Mouse (Mus musculus) retina, embryonic 14.5 days (tissue): ENCODE measurements at regions not wholly inside any gene's neighbourhood (a gene's known extent, or its start where the extent isn't known, plus 50 kb on each side); places are given as distances from the start of the nearest gene placed in this dataset.

ENCODE experiments used
- DNase-seq: peaks from one replicate; pipeline ENCODE4 v3.0.0-alpha.2; 2015; ENCODE audit warnings: low spot score

DNA sequence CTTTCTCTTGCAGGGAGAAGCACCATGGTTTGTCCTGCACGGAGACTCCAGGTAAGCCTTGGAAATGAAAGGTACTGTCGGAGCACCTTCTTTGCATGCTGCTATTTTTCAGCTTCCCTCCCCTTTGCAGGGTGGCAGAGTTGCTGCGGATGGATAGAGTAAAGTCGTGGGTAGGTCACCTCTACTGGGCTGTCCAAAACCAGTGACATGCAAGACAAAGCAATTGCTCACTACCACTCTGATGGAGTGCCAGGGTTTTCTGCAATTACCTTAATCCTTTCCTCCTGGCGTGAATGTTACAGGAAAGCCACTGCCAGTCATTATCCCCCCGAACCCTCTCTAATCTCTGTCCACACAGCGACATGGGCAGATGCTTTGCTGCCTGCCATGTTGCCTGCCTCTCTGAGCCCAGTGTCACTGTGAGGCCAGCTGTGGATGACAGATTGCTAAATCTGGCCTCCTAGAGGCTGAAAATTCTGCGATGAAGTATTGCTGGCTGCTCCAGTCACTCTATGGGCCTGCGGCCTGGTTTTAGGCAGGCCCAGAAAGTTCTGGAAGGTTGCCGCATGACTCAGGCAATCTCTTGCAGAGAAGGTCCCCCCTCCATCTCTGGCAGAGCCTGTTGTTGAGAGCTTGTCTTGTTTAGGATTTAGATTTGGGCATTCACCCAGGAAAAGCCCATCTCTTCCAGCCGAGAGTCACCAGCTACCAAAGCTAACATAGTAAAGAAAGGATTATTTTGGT lies 54.1 kb upstream of the Sod3 start:
- DNase-seq = no peak

DNA sequence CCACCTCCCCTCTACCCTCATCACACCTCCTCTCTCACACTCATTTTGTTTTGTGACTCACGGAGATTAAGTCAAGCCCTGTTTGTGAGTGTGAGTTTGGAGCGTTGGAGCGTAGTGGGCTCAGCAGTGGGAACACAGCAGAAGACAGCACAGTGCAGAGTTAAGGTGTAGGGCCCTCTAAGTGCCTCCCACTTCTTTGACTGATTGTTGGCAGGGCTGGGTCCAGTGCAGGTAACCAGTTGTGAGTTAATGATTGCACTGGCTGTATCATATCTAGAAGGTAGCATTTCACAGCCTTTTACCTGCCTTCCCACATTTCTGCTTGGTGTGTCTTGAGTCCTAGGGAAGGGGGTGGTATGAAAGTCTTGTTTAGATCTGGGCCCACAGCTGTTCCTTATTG lies 67.3 kb upstream of the Sod3 start:
- DNase-seq = no peak

DNA sequence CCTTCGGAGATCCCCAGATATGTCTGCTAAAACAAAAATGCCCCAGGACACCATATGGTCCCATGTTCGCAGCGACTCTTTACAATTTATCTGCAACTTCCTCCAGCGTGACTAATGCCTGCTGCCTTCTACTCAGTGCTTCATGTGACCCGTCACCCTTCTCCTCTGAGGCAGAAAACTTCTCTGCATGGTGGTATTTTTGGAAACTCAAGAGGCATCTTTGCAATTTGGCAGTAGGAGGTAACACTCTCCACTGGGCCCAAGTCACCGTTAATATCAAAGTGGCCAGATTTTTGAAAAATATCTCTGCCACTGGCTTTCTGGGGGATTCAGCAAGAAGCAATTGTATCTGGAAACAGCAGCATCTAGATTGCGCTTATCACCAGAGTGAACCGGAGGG lies 69.1 kb upstream of the Sod3 start:
- no peak for DNase-seq

DNA sequence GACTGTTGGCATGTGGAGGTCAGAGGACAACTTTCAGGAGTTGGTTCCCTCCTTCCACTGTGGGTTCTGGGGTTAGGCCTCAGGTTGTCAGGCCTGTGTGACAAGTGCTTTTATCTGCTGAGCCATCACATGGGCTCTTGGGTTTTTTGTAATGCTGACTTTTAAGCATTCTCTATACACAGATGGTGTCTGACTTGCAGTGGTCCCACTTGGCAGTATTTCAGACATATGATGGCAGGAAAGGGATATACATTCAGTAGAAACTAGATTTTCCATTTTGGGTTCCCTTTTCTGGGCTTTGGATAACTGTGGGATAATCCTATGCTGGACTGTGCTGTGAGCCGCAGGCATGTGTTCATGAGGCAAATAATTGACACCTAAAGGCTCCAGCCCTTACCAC lies 75.3 kb upstream of the Sod3 start:
- no peak for DNase-seq

DNA sequence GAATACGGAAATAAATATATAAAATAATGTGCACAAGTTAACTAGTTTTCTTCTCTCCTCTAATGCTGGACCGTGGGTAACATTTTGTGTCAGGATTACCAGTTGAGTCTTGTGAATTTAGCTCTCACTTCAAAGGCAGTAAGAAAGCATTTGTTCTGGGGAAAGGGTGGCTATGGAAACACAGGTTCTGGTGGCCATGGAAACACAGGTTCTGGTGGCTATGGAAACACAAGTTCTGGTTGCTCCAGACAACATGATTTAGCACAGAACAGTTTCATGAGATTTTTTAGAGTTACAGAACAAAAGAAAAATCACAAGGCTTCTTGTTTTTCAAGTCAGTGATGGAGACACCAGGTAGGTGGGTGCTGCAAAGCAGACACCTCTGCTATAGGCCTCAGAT lies 82.7 kb upstream of the Sod3 start:
- no peak for DNase-seq

DNA sequence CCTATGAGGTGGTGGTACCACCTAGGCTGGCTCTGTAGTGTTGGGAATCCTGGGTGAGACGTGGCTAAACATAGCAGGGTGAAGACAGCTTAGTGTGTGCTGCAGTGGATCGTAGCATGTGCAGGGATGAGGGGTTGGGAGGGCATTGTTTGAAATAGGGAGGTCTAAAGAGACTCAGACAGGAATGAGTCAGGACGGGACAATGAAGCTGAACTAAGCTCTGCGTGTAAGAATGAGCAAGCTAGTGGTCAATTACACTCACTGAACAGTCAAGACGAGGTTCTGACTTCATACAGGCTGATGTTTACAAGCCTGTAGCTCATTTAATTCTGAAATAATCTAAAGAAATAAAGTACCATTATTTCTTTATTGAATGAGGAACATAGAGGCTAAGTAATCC lies 85.5 kb upstream of the Sod3 start:
- no peak for DNase-seq

DNA sequence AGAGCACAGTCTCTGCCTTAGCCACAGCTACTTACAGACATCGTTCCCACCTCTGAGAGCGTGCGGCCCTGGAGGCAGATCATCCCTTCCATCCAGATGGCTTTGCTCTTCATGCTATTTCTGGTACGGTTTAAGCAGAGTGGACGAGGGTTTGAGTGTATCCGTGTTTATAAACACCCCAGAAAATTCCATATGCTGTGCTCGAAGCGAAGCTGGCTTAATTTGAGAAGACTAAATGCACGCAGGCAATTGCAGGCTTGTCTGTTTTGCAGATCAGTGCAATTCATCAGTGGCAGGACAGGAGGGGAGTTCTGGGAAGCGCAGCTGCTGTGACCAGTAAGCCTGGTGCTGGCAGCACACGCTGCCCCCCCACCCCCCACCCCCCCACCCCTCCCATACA lies 72.9 kb upstream of the Dhx15 start:
- DNase-seq = no peak

DNA sequence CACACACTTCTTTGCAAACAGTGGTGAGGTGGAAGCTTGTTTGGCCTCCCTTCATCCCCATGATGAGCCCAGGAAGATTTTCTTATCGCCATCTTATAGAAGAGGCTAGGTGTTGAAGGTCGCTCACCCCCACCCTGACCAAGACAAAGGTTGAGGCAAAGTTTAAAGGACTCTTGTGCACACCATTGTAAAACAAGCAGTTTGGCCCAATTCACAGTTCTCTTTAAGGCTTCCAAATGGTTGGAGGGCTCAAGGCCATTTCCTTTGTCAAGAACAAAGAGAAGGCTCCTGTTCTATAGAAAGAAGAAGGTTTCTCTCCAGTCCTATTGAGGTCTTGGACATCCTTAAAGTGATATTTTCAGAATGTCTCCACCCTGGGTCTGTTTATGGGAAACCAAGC lies 67.8 kb upstream of the Dhx15 start:
- DNase-seq = no peak

DNA sequence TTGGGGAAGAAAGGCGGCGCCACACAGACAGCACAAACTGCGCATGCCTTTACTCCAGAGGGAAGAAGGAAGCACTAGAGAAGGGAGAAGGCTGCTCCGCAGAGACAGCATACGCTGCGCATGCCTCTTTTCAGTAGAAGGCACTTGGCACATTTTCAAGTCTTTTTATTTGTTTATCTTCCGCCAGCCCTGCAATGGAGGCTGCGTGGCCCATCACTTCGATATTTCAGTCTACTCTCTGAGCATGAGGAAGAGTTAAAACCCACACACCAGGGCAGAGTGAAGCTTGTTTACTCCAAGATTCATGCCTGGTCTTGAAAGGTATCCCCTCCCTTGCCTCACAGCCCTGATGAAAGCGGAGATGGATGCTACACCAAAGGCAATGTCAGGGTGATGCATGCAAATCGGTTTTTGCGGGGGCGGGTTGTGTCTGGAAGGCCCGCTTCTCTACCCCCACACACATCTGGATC lies 64.3 kb upstream of the Dhx15 start:
- DNase-seq = no peak

DNA sequence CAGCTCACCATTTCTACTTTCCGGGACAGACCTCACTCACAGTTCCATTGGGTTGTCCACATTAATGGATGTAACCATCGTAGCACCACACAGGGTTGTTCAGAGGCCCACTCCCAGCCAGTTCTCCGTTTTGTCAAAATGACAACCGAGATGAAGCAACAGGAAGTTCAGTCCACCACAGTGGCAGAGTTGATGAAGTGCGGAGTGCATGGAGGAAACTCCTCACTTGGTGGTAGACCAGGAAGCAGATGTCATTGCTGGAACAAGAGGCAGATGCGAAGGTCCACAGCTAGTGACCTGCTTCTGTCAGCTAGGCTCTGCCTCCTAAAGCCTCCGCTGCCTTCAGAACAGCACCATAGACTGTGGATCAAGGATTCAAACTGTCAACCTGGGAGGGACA lies 59.5 kb upstream of the Dhx15 start:
- no peak for DNase-seq

DNA sequence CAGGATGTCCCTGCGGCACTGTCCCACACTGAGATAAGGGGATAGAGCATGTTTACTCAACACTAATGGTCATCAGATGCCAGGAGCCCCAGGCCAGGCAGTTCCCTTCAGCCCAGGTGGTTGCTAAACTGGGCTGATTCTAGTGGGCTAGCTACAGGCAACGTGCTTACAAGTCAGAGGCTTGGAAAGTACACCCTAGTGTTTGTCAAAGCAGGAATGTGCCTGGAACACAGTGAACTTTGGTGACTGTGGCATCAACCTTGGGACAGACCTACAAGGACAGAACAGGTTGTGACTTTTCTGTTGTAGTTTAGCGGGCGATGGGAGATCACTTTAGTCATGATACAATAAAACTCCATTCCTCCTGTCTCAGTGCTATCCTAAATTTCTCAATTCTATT lies 53.6 kb upstream of the Dhx15 start:
- no peak for DNase-seq

DNA sequence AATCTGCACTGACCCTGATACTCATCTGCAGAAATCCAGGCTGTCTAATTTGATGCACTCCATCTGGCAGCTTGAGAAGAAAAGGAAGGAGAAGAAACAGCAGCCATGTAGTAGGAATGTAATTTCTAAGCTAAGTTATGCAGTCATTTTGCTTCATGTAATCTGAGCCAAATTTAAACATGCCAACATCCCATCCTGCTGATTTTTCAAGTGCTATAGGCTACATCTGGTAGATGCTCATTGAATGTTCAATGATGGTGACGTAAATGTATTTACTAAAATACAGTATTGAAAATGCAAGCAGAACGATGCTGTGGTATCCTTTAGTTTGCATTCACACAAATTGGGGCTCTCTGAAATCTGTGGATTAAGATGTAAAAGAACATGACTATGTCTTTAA lies 52.1 kb upstream of the Dhx15 start:
- DNase-seq = no peak

DNA sequence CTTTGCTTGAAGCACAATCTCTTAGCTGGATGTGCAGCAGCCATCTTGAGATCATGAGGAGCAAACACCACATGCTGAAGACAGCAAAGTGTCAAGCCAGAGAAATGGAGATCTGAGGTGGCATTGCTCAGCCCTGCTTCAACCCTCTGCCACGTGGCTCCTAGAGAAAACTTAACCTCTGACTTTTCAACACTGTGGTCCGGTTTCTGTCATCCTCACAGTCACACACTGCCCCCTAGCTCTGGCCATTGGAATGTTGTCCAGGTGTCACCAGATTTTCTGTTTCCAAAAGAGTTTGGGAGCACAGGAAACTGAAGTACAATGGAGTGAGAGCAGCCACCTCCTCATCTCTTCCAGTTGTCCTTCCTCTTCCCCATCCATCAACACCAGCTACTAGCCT lies 50.2 kb upstream of the Dhx15 start:
- peak; percentile 16 for DNase-seq
